ENCODE assay signal across 9 mouse cellular contexts in the genomic region with DNA sequence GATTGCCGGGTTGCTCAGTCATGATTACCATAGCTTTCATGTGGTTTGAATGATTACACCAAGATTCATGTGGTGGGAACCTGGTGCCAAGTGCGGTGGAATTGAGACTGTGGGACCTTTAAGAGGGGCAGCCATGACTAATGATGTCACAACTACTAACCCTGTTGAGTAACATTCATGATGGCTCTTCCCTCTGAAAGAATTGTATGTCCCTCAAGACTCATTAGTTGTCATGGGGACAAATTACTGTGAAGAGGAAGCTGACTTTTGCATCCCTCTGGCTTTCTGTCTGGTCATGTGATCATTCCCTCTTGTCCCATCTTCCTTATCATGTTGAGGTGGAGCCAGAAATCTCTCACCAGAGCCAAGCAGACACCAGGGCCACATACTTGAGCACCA.
DNase-seq lines count a peak whose midpoint lies in the region; ATAC-seq and TF ChIP-seq lines count a peak whose summit lies in the region.
"Had no signal": no experiment of that assay in that cellular context is flagged by ENCODE, and none has a peak within 500 bp of the region (broad histone marks: within the 10 kb centered on the region; RNA-seq: fewer than 3 reads in every experiment).

No protein-coding gene starts in this region.

- H3K4me1 ChIP-seq in liver, postnatal 0 days (ENCODE audit: insufficient read depth), result peaks cover 14% of the 10 kb centered on the region
- no peaks in the 10 kb centered on the region for H3K4me1 ChIP-seq in liver, embryonic 11.5 days (replicated peaks; ENCODE audit: control insufficient read depth, insufficient read depth, low read length)

- H3K9ac ChIP-seq in liver, postnatal 0 days (replicated peaks), result no peak overlapping the region
- H3K9ac ChIP-seq in liver, embryonic 11.5 days (ENCODE audit: low read depth, low read length), result no peak overlapping the region

- H3K27ac ChIP-seq in liver, postnatal 0 days (ENCODE audit: low read depth), result peak overlapping the region; percentile 90
- H3K27ac ChIP-seq in liver, embryonic 11.5 days (ENCODE audit: low read depth, low read length), result no peak overlapping the region
- H3K27ac ChIP-seq: kidney, postnatal 0 days had no signal

- no peak for TF ChIP-seq CTCF in liver, postnatal 0 days (IDR thresholded peaks at IDR 0.05; ENCODE audit: low read depth)

- TF ChIP-seq EP300 in liver, postnatal 0 days (IDR thresholded peaks at IDR 0.05; ENCODE audit: low read depth), result no peak

- ATAC-seq in liver, postnatal 0 days, result peak; percentile 63
- no peak for ATAC-seq in liver, embryonic 11.5 days (replicated peaks; ENCODE audit: low FRiP score)
- no peak for ATAC-seq in megakaryocyte-erythroid progenitor cell, adult 5-6 weeks (replicated peaks; ENCODE audit: low FRiP score, low TSS enrichment, poor library complexity, severe bottlenecking)

- no peaks in the 10 kb centered on the region for H3K36me3 ChIP-seq in liver, postnatal 0 days (replicated peaks; ENCODE audit: insufficient read depth, low read length)
- H3K36me3 ChIP-seq in liver, embryonic 11.5 days (ENCODE audit: control insufficient read depth, insufficient read depth, low read length), result no peaks in the 10 kb centered on the region

- H3K4me2 ChIP-seq in liver, postnatal 0 days (ENCODE audit: low read depth, low read length), result no peak overlapping the region
- no peak overlapping the region for H3K4me2 ChIP-seq in liver, embryonic 11.5 days

- no peak overlapping the region for H3K4me3 ChIP-seq in liver, postnatal 0 days (ENCODE audit: low read depth, low read length)
- no peak overlapping the region for H3K4me3 ChIP-seq in liver, embryonic 11.5 days (ENCODE audit: low read depth, low read length)

- H3K27me3 ChIP-seq in liver, postnatal 0 days (ENCODE audit: insufficient read depth, low read length), result no peaks in the 10 kb centered on the region
- H3K27me3 ChIP-seq in liver, embryonic 11.5 days (replicated peaks; ENCODE audit: control insufficient read depth, insufficient read depth, low read length), result no peaks in the 10 kb centered on the region

- H3K9me3 ChIP-seq in liver, postnatal 0 days (ENCODE audit: low read length), result no peaks in the 10 kb centered on the region
- H3K9me3 ChIP-seq in liver, embryonic 11.5 days (ENCODE audit: control insufficient read depth, low read length), result no peaks in the 10 kb centered on the region

- no peak for DNase-seq in liver, postnatal 0 days
- DNase-seq in liver, embryonic 11.5 days (ENCODE audit: low spot score), result no peak
- DNase-seq in Muller cell, postnatal 12 days (ENCODE audit: inconsistent ontology term), result peak; percentile 47
- peak; percentile 52 for DNase-seq in embryo, embryonic 11 days
- DNase-seq in mesoderm, embryonic 11.5 days (ENCODE audit: low read depth, low spot score), result peak; percentile 77
- no peak for DNase-seq in gastrocnemius, adult 8-10 months (ENCODE audit: low spot score in 2 of 2)
- no peak for DNase-seq in gastrocnemius, postnatal 10 days

- 60% methylated on average over 2 of the region's 2 CpGs for WGBS in liver, postnatal 0 days (ENCODE audit: insufficient replicate concordance)
- 73% methylated on average over 2 of the region's 2 CpGs for WGBS in liver, embryonic 11.5 days

Comparison
In these comparisons a context has a peak if more than half of its experiments do, and no peak if none do; other contexts are left out.
1. DNase-seq: peak in Muller cell, postnatal 12 days (single experiment), embryo, embryonic 11 days (single experiment) and mesoderm, embryonic 11.5 days (single experiment); none in liver, postnatal 0 days (single experiment), liver, embryonic 11.5 days (single experiment), gastrocnemius, adult 8-10 months (0 of 2) and gastrocnemius, postnatal 10 days (single experiment).